Mouse (Mus musculus) spleen, adult 12 weeks (tissue): ENCODE data around the gene Cklf.
A peak's percentile ranks its signal among the peaks of the same experiment; 100 is the strongest.
"Not testable (repeated sequence)": the region's sequence is repeated elsewhere in the genome, so short reads cannot be mapped to it uniquely, and the experiment has no call there.

Experiments used
- DNase-seq: peaks from one replicate; pipeline ENCODE4 v3.0.0; 2022; ENCODE audit warnings: low spot score

Cklf gene

DNA sequence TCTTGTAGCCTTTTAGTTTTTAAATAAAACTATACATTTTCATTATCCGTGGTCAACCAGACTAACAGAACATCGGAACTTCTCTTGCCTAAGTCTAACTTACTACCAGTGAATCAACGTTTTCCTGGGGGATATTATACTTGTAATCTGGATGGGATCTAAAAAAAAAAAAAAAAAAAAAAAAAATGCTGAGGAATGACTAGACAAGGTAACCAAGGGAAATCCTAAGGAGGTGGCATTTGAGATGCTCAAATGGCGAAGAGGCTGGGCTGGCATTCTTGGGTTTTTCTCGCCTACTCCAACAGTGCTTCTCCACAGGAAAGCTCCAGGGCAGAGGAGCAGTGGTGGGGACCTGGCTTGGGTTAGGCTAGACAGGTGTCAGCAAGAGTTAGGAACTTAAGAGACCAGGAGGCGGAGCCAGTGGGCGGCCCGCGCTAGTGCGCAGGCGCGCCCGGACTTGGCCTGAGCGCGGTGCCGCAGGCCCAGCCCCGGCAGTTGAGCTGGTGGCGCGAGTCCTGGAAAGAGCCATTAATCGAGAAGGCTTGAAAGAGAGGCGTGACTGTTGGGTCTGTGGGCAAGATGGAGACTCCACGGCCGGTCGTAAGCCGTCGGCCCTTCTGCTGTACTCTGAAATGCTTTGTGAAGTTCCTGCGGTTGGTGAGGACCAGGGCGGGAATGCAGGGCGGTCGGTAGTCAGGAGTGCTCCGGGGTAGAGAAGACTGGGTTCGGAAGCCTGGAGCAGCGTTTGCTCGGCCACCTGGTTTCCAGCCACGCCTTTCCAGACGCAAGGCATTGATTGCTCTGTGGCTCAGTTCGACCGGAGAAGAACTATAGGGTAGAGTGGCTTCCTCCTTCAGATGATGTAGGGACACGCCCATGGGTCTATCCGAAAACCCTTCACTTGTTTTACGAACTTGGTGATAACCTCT, at the start of gene Cklf:
Gene Cklf, plus strand, starts transcription at position 423 of the 929 bp plus-strand sequence.
- peak; percentile 84 for DNase-seq

DNA sequence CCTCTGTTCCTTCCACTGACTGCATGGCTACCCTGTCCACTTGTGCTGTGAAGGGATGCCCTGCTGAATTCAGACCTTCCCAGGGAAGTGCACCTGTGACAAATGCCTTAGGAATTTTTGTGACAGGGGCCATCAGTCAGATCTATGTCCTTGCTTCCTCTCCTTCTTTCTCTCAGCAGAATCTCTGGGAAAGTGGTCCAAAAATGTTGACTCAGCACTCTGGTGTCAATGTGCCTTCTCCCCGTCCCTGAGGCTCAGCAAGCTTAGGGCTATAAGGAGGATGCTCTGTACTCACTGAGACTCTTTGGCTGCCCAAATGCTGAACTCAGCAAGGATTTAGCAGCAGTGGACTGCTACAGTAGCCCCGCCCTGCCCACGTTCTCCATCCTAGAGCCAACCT, 49.0 kb upstream of the Cklf start:
- DNase-seq, result no peak

DNA sequence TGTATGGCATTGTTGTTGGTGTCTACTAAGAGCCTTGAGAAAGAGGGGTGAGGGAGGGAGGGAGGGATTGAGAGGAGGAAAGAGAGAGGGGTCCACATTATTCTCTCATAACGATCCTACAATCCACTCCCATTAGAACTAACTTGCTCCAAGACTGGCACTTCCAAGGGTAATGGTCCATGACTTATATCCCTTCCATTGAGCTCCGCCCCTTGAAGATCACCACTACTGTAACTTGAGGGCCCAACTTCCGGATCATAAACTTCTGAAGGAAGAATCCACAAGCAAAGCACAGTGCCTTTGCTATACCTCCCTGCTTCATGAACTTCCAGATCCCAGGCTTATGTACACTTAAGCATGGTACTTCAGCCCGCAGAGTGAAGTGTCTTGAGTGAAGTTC, 48.3 kb upstream of the Cklf start:
- no peak for DNase-seq

DNA sequence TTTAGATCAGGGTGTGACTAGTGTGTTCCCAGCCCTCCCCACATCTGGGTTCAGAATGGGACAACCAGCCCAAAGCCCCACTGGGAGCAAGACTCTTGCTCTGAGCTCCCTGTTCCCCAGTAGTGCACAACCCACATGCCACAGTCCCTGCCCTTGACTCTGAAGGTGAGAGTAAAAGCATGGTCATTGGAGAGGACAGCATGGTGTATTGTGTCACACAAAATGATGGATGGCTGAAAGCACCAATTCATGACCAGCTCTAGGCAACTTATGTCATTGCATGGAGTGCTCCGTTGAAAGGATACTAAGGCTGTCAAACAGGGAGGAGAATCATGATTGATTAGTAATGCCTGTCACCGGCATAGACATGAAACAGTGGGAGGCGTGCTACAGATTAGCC, 45.4 kb upstream of the Cklf start:
- DNase-seq, result no peak

DNA sequence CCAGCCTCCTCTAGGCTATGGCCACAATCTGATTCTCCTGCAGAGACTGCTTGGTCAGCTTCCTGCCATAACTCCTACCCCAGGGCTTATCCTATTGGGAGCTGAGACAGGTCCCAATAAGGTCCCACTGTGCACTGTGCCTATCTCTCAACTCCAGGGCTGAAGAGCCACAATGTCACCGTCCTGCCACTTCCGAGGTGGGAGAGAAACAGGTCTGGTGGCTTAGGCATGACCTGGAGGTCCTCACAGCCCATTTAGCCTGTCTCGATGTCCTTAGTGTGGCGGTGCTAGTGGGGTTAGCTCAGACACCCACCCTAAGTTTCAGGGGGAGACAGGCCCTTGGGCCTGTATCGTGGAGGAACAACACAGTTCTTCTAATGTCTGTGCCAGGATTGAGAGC, 33.1 kb upstream of the Cklf start:
- DNase-seq, result no peak

GRCm38 (mm10) chr8:104219079-104219478, 31.6 kb upstream of the Cklf start:
- peak; percentile 39 for DNase-seq

DNA sequence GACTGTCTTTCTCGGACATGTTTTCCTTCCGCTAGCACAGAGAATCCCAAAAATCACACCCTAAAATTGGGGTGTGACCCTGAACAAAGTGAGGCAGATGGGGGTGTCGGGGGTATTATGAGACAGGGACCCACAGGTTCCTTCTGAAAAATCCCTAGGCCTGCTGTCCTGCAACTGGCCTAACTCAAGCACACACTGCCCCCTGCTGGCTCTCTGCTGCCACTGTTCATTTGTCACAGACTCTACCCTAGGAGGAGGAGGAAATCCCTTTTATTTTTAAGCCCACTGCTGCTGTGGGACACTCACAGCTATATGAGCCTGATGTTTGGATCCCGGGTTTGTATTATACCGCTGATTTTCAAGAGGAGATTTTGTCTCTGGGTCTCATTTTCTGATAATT, 30.9 kb upstream of the Cklf start:
- DNase-seq, result peak; percentile 30

DNA sequence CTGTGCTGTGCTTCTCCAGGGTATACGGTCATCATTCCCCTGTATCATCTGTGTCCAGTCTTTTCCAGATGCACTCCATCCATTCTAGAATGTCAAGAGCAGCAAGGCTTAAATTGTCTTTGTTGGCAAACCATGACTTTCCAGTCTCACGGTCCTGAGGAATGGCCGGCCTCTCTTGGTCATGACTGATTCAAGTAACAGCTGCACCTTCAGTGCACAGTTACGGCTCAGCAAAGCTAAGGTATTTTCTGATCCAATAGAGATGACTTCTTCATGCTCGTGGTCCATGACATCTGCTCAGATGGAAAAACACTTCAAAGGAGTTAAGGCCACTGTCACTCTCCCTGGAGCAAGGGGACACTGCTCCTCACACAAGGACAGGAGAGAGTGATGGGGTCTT, 23.6 kb upstream of the Cklf start:
- DNase-seq, result no peak

DNA sequence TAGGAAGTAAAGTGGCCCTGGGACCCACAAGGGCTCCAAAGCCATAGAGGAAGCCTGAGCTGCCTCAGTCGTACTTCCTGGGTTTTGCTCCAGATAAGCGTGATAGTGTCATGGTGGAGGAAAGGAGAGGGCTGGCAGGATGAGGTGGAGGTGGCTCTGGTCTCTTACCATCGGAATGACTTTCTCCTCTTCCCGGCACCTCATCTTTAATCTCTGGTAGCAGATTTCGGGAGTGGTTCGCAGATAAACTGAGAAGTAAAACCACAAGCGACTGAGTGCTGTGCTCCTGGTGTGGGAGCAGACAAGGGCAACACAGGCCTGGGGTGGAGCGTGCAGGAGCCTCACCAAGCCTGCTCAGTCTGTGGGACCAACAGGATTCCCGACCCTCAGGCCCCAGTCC, 20.3 kb upstream of the Cklf start:
- no peak for DNase-seq

GRCm38 (mm10) chr8:104232039-104232438, 18.6 kb upstream of the Cklf start:
- no peak for DNase-seq

DNA sequence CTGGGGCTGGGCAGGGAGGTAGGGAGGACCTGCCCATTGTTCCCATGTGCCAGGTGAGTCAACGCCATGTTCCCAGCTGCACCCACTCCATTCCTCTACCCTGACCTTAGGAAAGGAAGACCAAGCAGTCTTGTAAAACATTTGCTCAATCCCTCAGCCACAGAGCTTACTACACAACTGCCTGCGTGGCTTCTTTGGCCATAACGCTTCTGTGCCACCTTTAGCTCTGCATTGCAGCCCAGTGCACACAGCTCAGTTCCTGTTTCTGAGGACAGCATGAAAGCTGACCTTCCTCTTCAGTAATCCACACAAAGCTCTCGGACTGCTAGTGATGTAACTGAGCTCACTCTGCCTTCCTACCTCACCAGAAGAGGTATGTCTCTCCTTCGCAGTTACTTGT, 17.7 kb upstream of the Cklf start:
- no peak for DNase-seq

- DNase-seq, result no peak
Measured at GRCm38 (mm10) chr8:104234573-104234972, 16.1 kb upstream of the Cklf start.

DNA sequence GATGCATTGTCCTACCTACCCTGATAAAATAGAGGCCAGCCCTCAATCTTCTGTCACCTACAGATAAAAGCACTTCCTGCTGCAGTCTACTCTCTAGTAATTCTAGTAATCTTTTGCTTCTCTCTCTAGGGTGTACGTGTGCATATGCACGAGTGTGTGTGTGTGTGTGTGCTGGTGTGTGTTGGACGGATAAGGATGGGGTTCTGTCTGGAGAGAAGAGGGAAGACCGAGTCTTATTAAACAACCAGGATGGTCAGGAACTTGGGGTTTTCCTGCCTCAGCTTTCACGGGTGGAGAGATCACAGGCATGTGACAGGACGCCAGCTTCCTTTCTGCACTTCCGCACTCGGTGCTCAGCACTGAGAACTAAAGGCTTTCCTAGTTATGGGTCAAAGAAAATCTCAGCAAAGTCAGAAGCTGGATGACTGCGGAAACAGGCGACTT, 11.2 kb upstream of the Cklf start:
- peak; percentile 34 for DNase-seq

- no peak for DNase-seq
Measured at GRCm38 (mm10) chr8:104242038-104242644, 8.5 kb upstream of the Cklf start.

DNA sequence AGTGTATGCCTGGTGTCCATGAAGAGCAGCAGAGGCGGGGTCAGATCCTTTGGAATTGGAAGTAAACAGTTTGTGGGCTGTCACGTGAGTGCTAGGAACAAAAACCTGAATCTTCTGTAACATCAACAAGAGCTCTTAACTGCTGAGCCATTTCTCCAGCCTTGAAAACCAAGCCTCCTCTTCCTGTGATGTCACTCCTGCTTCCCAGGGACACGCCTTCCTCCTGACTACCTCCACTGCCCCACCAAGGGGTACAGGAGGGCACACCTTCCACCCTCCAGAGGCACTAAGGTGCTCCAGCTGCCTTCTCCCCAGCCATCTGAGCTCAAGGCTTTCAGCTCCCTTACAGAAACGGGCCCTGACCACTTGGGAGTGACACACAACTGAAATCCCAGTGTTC, 4.0 kb upstream of the Cklf start:
- no peak for DNase-seq

GRCm38 (mm10) chr8:104247054-104247907, 3.4 kb upstream of the Cklf start:
- peak; percentile 71 for DNase-seq

DNA sequence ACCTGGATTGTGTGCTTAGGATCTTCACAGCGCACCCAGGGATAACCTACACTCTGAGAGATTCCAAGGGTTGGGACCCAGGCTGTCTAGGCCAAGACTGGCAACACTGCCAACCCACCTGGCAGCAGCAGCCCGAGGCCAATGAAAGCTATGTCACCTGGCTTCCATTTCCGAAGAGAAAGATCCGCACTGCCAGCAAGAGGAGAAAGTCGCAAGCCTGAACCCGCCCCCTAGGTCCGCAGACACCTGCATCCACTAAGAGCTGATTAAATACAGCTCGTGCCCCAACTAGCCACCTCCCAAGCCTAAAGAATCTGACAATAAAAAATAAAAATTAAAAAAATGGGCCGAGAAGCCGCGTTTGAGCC, 2.8 kb upstream of the Cklf start:
- DNase-seq, result peak; percentile 33

DNA sequence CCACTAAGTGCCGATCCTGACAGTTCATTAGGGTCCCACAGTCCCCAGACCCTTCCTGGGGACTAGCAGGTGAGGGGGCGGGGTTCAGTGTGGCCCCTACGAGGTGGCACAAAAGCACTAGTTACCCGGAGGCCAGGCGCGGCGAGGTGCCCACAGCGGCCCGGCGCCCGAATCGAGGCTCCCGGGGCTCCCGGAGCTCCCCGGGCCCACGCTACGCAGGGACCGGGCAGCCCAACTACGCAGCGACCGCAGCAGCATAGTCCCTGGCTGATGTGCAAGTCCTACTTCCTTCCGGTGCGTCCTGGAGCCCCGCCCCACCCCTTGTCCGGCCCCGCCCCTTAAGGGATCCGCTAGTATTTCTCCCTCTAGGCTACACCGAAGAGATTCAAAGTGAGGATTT, 2.4 kb upstream of the Cklf start, which contains the start of gene Tk2:
Gene Tk2, minus strand, starts transcription at position 283 of the 400 bp plus-strand sequence.
- DNase-seq, result peak; percentile 63

DNA sequence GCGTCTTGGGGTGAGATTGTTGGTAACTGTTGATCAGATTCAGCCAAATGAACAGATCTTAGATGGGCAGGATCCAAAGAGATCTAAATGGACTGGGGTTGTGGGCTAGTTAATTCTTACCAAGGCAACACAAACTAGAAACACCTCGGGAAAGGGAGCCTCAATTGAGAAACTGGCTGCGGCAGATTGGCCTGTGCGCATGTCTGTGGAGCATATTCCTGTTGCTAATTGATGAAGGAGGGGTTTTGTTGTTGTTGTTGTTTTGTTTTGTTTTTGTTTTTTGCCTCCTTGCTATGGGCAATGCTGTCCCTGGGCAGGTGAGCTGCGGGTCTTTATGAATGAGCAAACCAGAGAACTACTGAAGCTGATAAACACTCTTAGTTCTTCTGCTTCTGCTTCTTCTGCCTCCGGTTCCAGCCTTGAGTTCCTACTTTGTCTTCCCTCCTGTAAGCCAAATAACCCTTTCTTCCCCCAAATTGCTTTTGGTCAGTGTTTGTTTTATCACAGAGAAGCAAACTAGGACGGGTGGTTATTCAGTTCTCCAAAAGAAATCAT, 1.1 kb upstream of the Cklf start:
- no peak for DNase-seq

DNA sequence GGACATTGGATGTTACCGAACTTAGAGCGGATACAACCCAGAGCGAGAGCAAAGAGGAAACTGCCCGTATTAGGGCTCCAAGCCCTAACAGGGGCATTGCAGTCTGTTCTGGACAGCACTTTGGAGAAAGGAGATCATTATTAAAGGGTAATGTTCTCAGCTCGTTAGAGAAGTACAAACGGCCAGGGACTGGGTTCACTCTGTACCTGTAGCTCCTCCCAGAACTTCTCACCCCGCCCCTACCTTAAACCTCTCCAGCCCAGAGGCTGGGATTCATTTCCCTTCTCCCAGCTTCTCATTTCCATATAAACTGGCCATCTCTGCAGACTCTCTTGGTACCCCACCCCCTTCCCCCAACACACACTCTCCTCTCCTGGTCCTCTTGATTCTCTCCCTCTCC, 800 bp downstream of the Cklf start:
- DNase-seq, result no peak

DNA sequence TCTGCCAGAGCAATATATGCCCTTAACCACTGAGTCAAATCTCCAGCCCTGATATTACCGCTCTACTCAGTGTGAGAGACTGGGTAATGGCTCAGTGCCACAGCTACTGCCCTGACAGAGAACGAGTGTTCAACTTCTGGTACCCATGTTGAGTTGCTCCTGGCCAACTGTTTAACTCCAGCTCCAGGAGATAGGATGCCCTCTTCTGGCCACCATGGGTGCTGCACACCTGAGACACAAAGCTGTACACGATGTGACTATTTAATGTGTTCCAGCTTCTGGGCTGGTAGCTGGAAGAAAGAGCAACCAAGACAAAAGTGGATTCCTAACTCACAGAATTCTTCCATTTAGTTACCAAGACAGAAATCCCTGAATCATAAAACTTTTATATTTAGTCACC, 2.4 kb downstream of the Cklf start:
- peak; percentile 53 for DNase-seq

DNA sequence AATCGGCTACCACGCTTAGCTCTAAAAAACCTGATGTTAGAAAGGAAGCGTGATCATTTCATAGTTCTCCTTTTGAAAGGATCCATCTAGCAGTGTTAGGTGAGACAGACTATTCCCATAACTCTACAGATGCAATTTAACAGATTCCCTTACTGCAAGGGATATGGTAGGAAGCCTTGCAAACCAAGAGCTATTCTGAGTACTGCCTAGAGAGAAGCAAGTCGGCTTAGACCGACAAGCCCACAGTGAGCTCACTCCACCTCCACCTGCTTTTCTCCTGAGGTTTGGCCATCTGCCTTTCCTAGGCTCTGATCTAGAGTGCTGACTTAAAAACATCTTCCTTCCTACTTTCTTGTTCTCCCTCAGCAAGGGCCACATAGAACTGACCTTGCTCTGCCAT, 11.1 kb downstream of the Cklf start:
- not testable (repeated sequence) for DNase-seq
